Mouse (Mus musculus): ENCODE measurements around the gene Mrpl20.

- no peak for TF ChIP-seq CTCF (IDR thresholded peaks at IDR 0.05 in 2 of 3, conservative IDR thresholded peaks at IDR 0.05 in 1 of 3; ENCODE audit: control insufficient read depth in 1 of 3, insufficient read depth in 1 of 3, low read depth in 2 of 3, low read length in 3 of 3, poor library complexity in 1 of 3, severe bottlenecking in 1 of 3)
- no peak for TF ChIP-seq NRF1 (IDR thresholded peaks at IDR 0.05; ENCODE audit: insufficient read depth, low read depth, low read length, poor library complexity, severe bottlenecking)
- TF ChIP-seq CHD2 (IDR thresholded peaks at IDR 0.05; ENCODE audit: low read length): no peak
- TF ChIP-seq USF1 (IDR thresholded peaks at IDR 0.05; ENCODE audit: low read depth, low read length): no peak
- no peak for TF ChIP-seq MAFK (IDR thresholded peaks at IDR 0.05; ENCODE audit: borderline replicate concordance, low read depth, low read length)
- TF ChIP-seq E2F4 (IDR thresholded peaks at IDR 0.05; ENCODE audit: borderline replicate concordance, low read depth, low read length): no peak
Measured at GRCm38 (mm10) chr4:155817533-155817932, 14.9 kb downstream of the Mrpl20 start.

Data from MEL (cell line).